In genomic region chr5:4024727-4025126, GRCm38 (mm10) we compare ENCODE assay signal across 15 mouse cellular contexts.
A peak's percentile ranks its signal among the peaks of the same experiment; 100 is the strongest.
DNase-seq lines count a peak whose midpoint lies in the region; ATAC-seq and TF ChIP-seq lines count a peak whose summit lies in the region.
"Had no signal": no experiment of that assay in that cellular context is flagged by ENCODE, and none has a peak within 500 bp of the region (broad histone marks: within the 10 kb centered on the region; RNA-seq: fewer than 3 reads in every experiment).

No protein-coding gene starts in this region.

- H3K27ac ChIP-seq in heart, embryonic 14.5 days (replicated peaks in 1 of 2; ENCODE audit: control insufficient read depth in 1 of 2, insufficient read depth in 1 of 2, low read depth in 2 of 2, low read length in 2 of 2), result peak overlapping the region in 1 of 2 experiments; percentile 87; a peak in 2 of 4 replicates
- peak overlapping the region; percentile 75; the same call in 1 of the 2 replicates for H3K27ac ChIP-seq in lung, embryonic 15.5 days
- H3K27ac ChIP-seq in intestine, embryonic 15.5 days, result no peak overlapping the region
- H3K27ac ChIP-seq: hindbrain, embryonic 13.5 days; liver, embryonic 15.5 days had no signal

- H3K4me1 ChIP-seq in heart, embryonic 14.5 days (ENCODE audit: control insufficient read depth in 2 of 2, insufficient read depth in 2 of 2, low read length in 2 of 2), result peaks cover 6 to 23% of the 10 kb centered on the region in 2 experiments
- H3K4me1 ChIP-seq in lung, embryonic 15.5 days, result peaks cover 9% of the 10 kb centered on the region; the same call in 1 of the 2 replicates
- H3K4me1 ChIP-seq in lung, adult 2 months (ENCODE audit: control insufficient read depth, insufficient read depth, low read length), result peaks cover 4% of the 10 kb centered on the region; the same call in 1 of the 2 replicates
- 0 out of 2 replicates have a peak, but pooled peaks cover 8% of the 10 kb centered on the region for H3K4me1 ChIP-seq in intestine, embryonic 15.5 days (replicated peaks)
- H3K4me1 ChIP-seq: hindbrain, embryonic 13.5 days; liver, embryonic 15.5 days had no signal

- no peaks in the 10 kb centered on the region for H3K9me3 ChIP-seq in heart, embryonic 14.5 days (ENCODE audit: control insufficient read depth, low read length)
- H3K9me3 ChIP-seq in lung, embryonic 15.5 days, result no peaks in the 10 kb centered on the region
- H3K9me3 ChIP-seq in intestine, embryonic 15.5 days, result no peaks in the 10 kb centered on the region
- H3K9me3 ChIP-seq: hindbrain, embryonic 13.5 days; liver, embryonic 15.5 days had no signal

- H3K27me3 ChIP-seq in heart, embryonic 14.5 days (ENCODE audit: control insufficient read depth, insufficient read depth, low read length), result no peaks in the 10 kb centered on the region
- H3K27me3 ChIP-seq in lung, embryonic 15.5 days, result no peaks in the 10 kb centered on the region
- H3K27me3 ChIP-seq in intestine, embryonic 15.5 days (replicated peaks), result no peaks in the 10 kb centered on the region
- H3K27me3 ChIP-seq: hindbrain, embryonic 13.5 days; liver, embryonic 15.5 days had no signal

- no peak for DNase-seq in heart, adult 9 months (ENCODE audit: low spot score in 2 of 2)
- no peak for DNase-seq in lung, adult 2 months
- DNase-seq in layer of hippocampus, adult 11-12 months (ENCODE audit: low spot score), result no peak
- DNase-seq in embryo, embryonic 10.5 days (ENCODE audit: low spot score), result no peak
- DNase-seq: cerebellum, adult 11 months; cerebellum, postnatal 36 days; layer of hippocampus, adult 9-11 months; retina, postnatal 1 day had no signal

- no peak for TF ChIP-seq POLR2A in lung, adult 2 months (IDR thresholded peaks at IDR 0.05; ENCODE audit: borderline replicate concordance, extremely low read depth, low read depth, low read length)

- no peak for ATAC-seq in heart, embryonic 14.5 days (ENCODE audit: insufficient number of reproducible peaks, insufficient read depth, low FRiP score, low read depth)
- peak; percentile 37; the same call in 1 of the 2 replicates for ATAC-seq in lung, embryonic 15.5 days (ENCODE audit: borderline replicate concordance, extremely low read depth, low FRiP score, low TSS enrichment)
- no peak; the same call in 1 of the 2 replicates for ATAC-seq in intestine, embryonic 15.5 days
- ATAC-seq: activated CD4-positive, CD25-positive, alpha-beta regulatory T cell, adult 4 months; forebrain, embryonic 14.5 days had no signal

- no peak for TF ChIP-seq CTCF in lung, adult 2 months (IDR thresholded peaks at IDR 0.05; ENCODE audit: insufficient read depth, low read length)

- H3K4me3 ChIP-seq in heart, embryonic 14.5 days (ENCODE audit: control insufficient read depth in 1 of 2, insufficient read depth in 1 of 2, low read depth in 1 of 2, low read length in 2 of 2), result peak overlapping the region in 1 of 2 experiments; percentile 22; a peak in 1 of 4 replicates
- H3K4me3 ChIP-seq in lung, embryonic 15.5 days, result peak overlapping the region; percentile 20
- H3K4me3 ChIP-seq in lung, adult 2 months (replicated peaks; ENCODE audit: extremely low read depth, low read depth, low read length), result no peak overlapping the region
- H3K4me3 ChIP-seq in intestine, embryonic 15.5 days (replicated peaks), result no peak overlapping the region
- H3K4me3 ChIP-seq: hindbrain, embryonic 13.5 days; liver, embryonic 15.5 days had no signal

- H3K36me3 ChIP-seq in heart, embryonic 14.5 days (ENCODE audit: control insufficient read depth, insufficient read depth, low read length), result peaks cover 17% of the 10 kb centered on the region
- 0 out of 2 replicates have a peak, but pooled peaks cover under 1% of the 10 kb centered on the region for H3K36me3 ChIP-seq in lung, embryonic 15.5 days
- H3K36me3 ChIP-seq in intestine, embryonic 15.5 days, result no peaks in the 10 kb centered on the region

- 54% methylated on average over 4 of the region's 4 CpGs for WGBS in heart, embryonic 14.5 days
- WGBS in lung, embryonic 15.5 days, result 21% methylated on average over 4 of the region's 4 CpGs
- 38% methylated on average over 4 of the region's 4 CpGs for WGBS in lung, adult 2 months
- WGBS in intestine, embryonic 15.5 days, result 23% methylated on average over 4 of the region's 4 CpGs

- H3K9ac ChIP-seq in heart, embryonic 14.5 days (ENCODE audit: low read length), result peak overlapping the region; percentile 62; the same call in 1 of the 2 replicates
- no peak overlapping the region for H3K9ac ChIP-seq in lung, embryonic 15.5 days
- no peak overlapping the region for H3K9ac ChIP-seq in intestine, embryonic 15.5 days
- H3K9ac ChIP-seq: hindbrain, embryonic 13.5 days; liver, embryonic 15.5 days had no signal

- H3K4me2 ChIP-seq in heart, embryonic 14.5 days (ENCODE audit: low read length), result peak overlapping the region; percentile 57
- peak overlapping the region; percentile 45 for H3K4me2 ChIP-seq in lung, embryonic 15.5 days
- 0 out of 2 replicates have a peak overlapping the region, but pooled peaks have one; percentile 11 for H3K4me2 ChIP-seq in intestine, embryonic 15.5 days (replicated peaks)
- H3K4me2 ChIP-seq: hindbrain, embryonic 13.5 days; liver, embryonic 15.5 days had no signal
